In genomic region chr4:120314571-120314970, GRCm38 (mm10) we compare ENCODE assay signal across 26 mouse cellular contexts. TPM values are rescaled to one million over a fixed set of nuclear protein-coding genes. Genes with fewer than 3 reads are reported as not detected.
DNase-seq lines count a peak whose midpoint lies in the region; ATAC-seq and TF ChIP-seq lines count a peak whose summit lies in the region.
"Had no signal": no experiment of that assay in that cellular context is flagged by ENCODE, and none has a peak within 500 bp of the region (broad histone marks: within the 10 kb centered on the region; RNA-seq: fewer than 3 reads in every experiment).

No protein-coding gene starts in this region.

- H3K4me2 ChIP-seq in forebrain, embryonic 14.5 days (ENCODE audit: low read length): no peak overlapping the region
- no peak overlapping the region for H3K4me2 ChIP-seq in forebrain, embryonic 12.5 days
- H3K4me2 ChIP-seq in heart, embryonic 13.5 days: no peak overlapping the region
- H3K4me2 ChIP-seq: embryonic facial prominence, embryonic 12.5 days; embryonic facial prominence, embryonic 15.5 days; heart, embryonic 11.5 days; heart, embryonic 15.5 days; hindbrain, embryonic 13.5 days had no signal

- H3K4me1 ChIP-seq in forebrain, embryonic 14.5 days (ENCODE audit: control insufficient read depth, insufficient read depth, low read length): no peaks in the 10 kb centered on the region
- no peaks in the 10 kb centered on the region for H3K4me1 ChIP-seq in forebrain, embryonic 12.5 days
- H3K4me1 ChIP-seq in heart, embryonic 13.5 days: peaks cover 4% of the 10 kb centered on the region
- no peaks in the 10 kb centered on the region for H3K4me1 ChIP-seq in heart, embryonic 10.5 days
- H3K4me1 ChIP-seq: embryonic facial prominence, embryonic 12.5 days; embryonic facial prominence, embryonic 15.5 days; heart, embryonic 15.5 days; hindbrain, embryonic 10.5 days; hindbrain, embryonic 13.5 days had no signal

- no peaks in the 10 kb centered on the region for H3K27me3 ChIP-seq in forebrain, embryonic 14.5 days (replicated peaks; ENCODE audit: control insufficient read depth, insufficient read depth, low read length)
- peaks cover 11% of the 10 kb centered on the region; the same call in 1 of the 2 replicates for H3K27me3 ChIP-seq in forebrain, embryonic 12.5 days
- H3K27me3 ChIP-seq in heart, embryonic 13.5 days (replicated peaks): peaks cover 30% of the 10 kb centered on the region
- peaks cover 24% of the 10 kb centered on the region for H3K27me3 ChIP-seq in heart, embryonic 10.5 days (ENCODE audit: insufficient read depth, poor library complexity, severe bottlenecking)
- H3K27me3 ChIP-seq: embryonic facial prominence, embryonic 12.5 days; embryonic facial prominence, embryonic 15.5 days; hindbrain, embryonic 13.5 days had no signal

- TF ChIP-seq CTCF in brain, embryonic 14.5 days (IDR thresholded peaks at IDR 0.05; ENCODE audit: borderline replicate concordance, extremely low read depth, insufficient read depth, insufficient read length): no peak

- no peaks in the 10 kb centered on the region for H3K9me3 ChIP-seq in forebrain, embryonic 14.5 days (replicated peaks; ENCODE audit: control insufficient read depth, low read length)
- peaks cover 3% of the 10 kb centered on the region; the same call in 1 of the 2 replicates for H3K9me3 ChIP-seq in forebrain, embryonic 12.5 days
- H3K9me3 ChIP-seq in heart, embryonic 13.5 days: peaks cover 4% of the 10 kb centered on the region
- 0 out of 2 replicates have a peak, but pooled peaks cover 2% of the 10 kb centered on the region for H3K9me3 ChIP-seq in heart, embryonic 10.5 days
- H3K9me3 ChIP-seq: embryonic facial prominence, embryonic 12.5 days; embryonic facial prominence, embryonic 15.5 days; heart, embryonic 15.5 days; hindbrain, embryonic 10.5 days; hindbrain, embryonic 13.5 days had no signal

- no peak overlapping the region for H3K27ac ChIP-seq in forebrain, embryonic 14.5 days (ENCODE audit: low read depth, low read length)
- H3K27ac ChIP-seq in forebrain, embryonic 12.5 days: no peak overlapping the region
- H3K27ac ChIP-seq in heart, embryonic 13.5 days (replicated peaks): no peak overlapping the region
- no peak overlapping the region for H3K27ac ChIP-seq in heart, embryonic 10.5 days
- H3K27ac ChIP-seq: embryonic facial prominence, embryonic 12.5 days; embryonic facial prominence, embryonic 15.5 days; gastrocnemius, adult 2 months; heart, embryonic 15.5 days; hindbrain, embryonic 10.5 days; hindbrain, embryonic 13.5 days had no signal

- TF ChIP-seq POLR2A in brain, embryonic 14.5 days (IDR thresholded peaks at IDR 0.05; ENCODE audit: borderline replicate concordance, extremely low read depth, insufficient read depth, insufficient read length, poor library complexity, severe bottlenecking): no peak

- no peak for ATAC-seq in forebrain, embryonic 14.5 days
- no peak for ATAC-seq in forebrain, embryonic 12.5 days (ENCODE audit: low FRiP score)
- ATAC-seq in heart, embryonic 13.5 days (ENCODE audit: extremely low read depth, insufficient number of reproducible peaks, low FRiP score, low TSS enrichment): no peak
- ATAC-seq: CD4-positive, CD25-positive, alpha-beta regulatory T cell, adult 4 months; forebrain, embryonic 16.5 days; intestine, postnatal 0 days had no signal

- no peaks in the 10 kb centered on the region for H3K36me3 ChIP-seq in forebrain, embryonic 14.5 days (ENCODE audit: control insufficient read depth, insufficient read depth, low read length)
- no peaks in the 10 kb centered on the region for H3K36me3 ChIP-seq in forebrain, embryonic 12.5 days (replicated peaks)
- H3K36me3 ChIP-seq in heart, embryonic 13.5 days: no peaks in the 10 kb centered on the region
- no peaks in the 10 kb centered on the region for H3K36me3 ChIP-seq in heart, embryonic 10.5 days
- H3K36me3 ChIP-seq: embryonic facial prominence, embryonic 12.5 days; embryonic facial prominence, embryonic 15.5 days; heart, embryonic 15.5 days; hindbrain, embryonic 10.5 days; hindbrain, embryonic 13.5 days had no signal

- peak; percentile 39 for DNase-seq in forebrain, embryonic 14.5 days (ENCODE audit: low spot score)
- no peak for DNase-seq in heart, embryonic 10.5 days (ENCODE audit: low spot score)
- peak; percentile 49 for DNase-seq in brain, embryonic 14.5 days (ENCODE audit: low read depth)
- DNase-seq in retina, postnatal 1 day: no peak
- DNase-seq: adrenal gland, adult 2 months; adrenal gland, postnatal 14 days; cerebellum, adult 18-20 months; cerebellum, adult 9-10 months; cerebellum, postnatal 25 days; gastrocnemius, adult 2 months; gastrocnemius, postnatal 14 days; heart, adult 18-20 months; heart, postnatal 10 days; heart, postnatal 36 days; kidney, adult 2 months had no signal

- WGBS in forebrain, embryonic 14.5 days: 47% methylated on average over 3 of the region's 3 CpGs
- 60% methylated on average over 3 of the region's 3 CpGs for WGBS in forebrain, embryonic 12.5 days
- 14% methylated on average over 3 of the region's 3 CpGs for WGBS in heart, embryonic 13.5 days
- 32% methylated on average over 3 of the region's 3 CpGs for WGBS in heart, embryonic 10.5 days

- H3K4me3 ChIP-seq in forebrain, embryonic 14.5 days (ENCODE audit: low read depth, low read length): no peak overlapping the region
- no peak overlapping the region for H3K4me3 ChIP-seq in forebrain, embryonic 12.5 days (replicated peaks)
- H3K4me3 ChIP-seq in heart, embryonic 13.5 days: no peak overlapping the region
- H3K4me3 ChIP-seq in heart, embryonic 10.5 days: no peak overlapping the region
- H3K4me3 ChIP-seq: embryonic facial prominence, embryonic 12.5 days; embryonic facial prominence, embryonic 15.5 days; gastrocnemius, adult 2 months; heart, embryonic 15.5 days; hindbrain, embryonic 10.5 days; hindbrain, embryonic 13.5 days had no signal

- H3K9ac ChIP-seq in forebrain, embryonic 14.5 days (ENCODE audit: low read length): no peak overlapping the region
- H3K9ac ChIP-seq in forebrain, embryonic 12.5 days: no peak overlapping the region
- peak overlapping the region; percentile 37; the same call in 1 of the 2 replicates for H3K9ac ChIP-seq in heart, embryonic 13.5 days
- H3K9ac ChIP-seq: embryonic facial prominence, embryonic 12.5 days; embryonic facial prominence, embryonic 15.5 days; heart, embryonic 15.5 days; hindbrain, embryonic 13.5 days had no signal

RNA-seq across cellular contexts. Expression of gene Foxo6, which starts 27.4 kb away (rescaled TPM):
- polyA plus RNA-seq in forebrain, embryonic 14.5 days (2014; fragmentation: Nextera tagmentation; extraction: Ambion mirVana): 4.9 and 6.5 TPM in 2 replicates
- polyA plus RNA-seq in forebrain, embryonic 12.5 days (2016; fragmentation: Nextera tagmentation; extraction: Ambion mirVana): 0.96 and 1.1 TPM in 2 replicates
- 0.10 TPM in 1 of 2 replicates, not detected in the other for polyA plus RNA-seq in heart, embryonic 13.5 days (2015; fragmentation: Nextera tagmentation; extraction: Ambion mirVana)
- 0.07 and 0.20 TPM in 2 replicates for polyA plus RNA-seq in heart, embryonic 10.5 days (2016; fragmentation: Nextera tagmentation; extraction: Ambion mirVana)
- polyA plus RNA-seq in brain, embryonic 14.5 days (2012; rRNA removed): 22.7 and 35.4 TPM in 2 replicates
- polyA plus RNA-seq: CD4-positive, CD25-positive, alpha-beta regulatory T cell, adult 4 months had no signal

Comparison
In these comparisons a context has a peak if more than half of its experiments do, and no peak if none do; other contexts are left out.
1. DNase-seq: peak in forebrain, embryonic 14.5 days (single experiment) and brain, embryonic 14.5 days (single experiment); none in heart, embryonic 10.5 days (single experiment) and retina, postnatal 1 day (single experiment).